Mouse (Mus musculus) heart, adult 2 months (tissue): ENCODE measurements at regions not wholly inside any gene's neighbourhood (a gene's known extent, or its start where the extent isn't known, plus 50 kb on each side); places are given as distances from the start of the nearest gene placed in this dataset.

Experiments used
- CTCF ChIP-seq: fragments of 200-600 bp; IDR thresholded peaks from 2 replicates; pipeline ENCODE4 v1.8.1; 2022; ENCODE audit warnings: antibody characterized with exemption, mild to moderate bottlenecking, moderate library complexity
- POLR2A ChIP-seq: fragments of 200-500 bp; IDR thresholded peaks from 2 replicates; pipeline ENCODE4 v1.6.1; 2011; ENCODE audit warnings: mild to moderate bottlenecking, low read depth, low read length, control low read depth; ENCODE audit not compliant: insufficient read depth

- TF ChIP-seq CTCF: no peak
- TF ChIP-seq POLR2A: no peak
Measured at GRCm38 (mm10) chr11:45264001-45264400, 587.9 kb upstream of the Clint1 start.
